Mouse (Mus musculus): ENCODE data around the gene P4hb.

- TF ChIP-seq CTCF (conservative IDR thresholded peaks at IDR 0.05; ENCODE audit: insufficient read depth, insufficient read length, low read depth, low read length) (no peak), POLR2A (IDR thresholded peaks at IDR 0.05; ENCODE audit: low read depth, low read length) (no peak)
Observed at GRCm38 (mm10) chr11:120525959-120526358, 47.1 kb downstream of the P4hb start.

Data from kidney, adult 2 months (tissue).